Mouse (Mus musculus): ENCODE measurements at regions not wholly inside any gene's neighbourhood (a gene's known extent, or its start where the extent isn't known, plus 50 kb on each side); places are given as distances from the start of the nearest gene placed in this dataset.

DNA sequence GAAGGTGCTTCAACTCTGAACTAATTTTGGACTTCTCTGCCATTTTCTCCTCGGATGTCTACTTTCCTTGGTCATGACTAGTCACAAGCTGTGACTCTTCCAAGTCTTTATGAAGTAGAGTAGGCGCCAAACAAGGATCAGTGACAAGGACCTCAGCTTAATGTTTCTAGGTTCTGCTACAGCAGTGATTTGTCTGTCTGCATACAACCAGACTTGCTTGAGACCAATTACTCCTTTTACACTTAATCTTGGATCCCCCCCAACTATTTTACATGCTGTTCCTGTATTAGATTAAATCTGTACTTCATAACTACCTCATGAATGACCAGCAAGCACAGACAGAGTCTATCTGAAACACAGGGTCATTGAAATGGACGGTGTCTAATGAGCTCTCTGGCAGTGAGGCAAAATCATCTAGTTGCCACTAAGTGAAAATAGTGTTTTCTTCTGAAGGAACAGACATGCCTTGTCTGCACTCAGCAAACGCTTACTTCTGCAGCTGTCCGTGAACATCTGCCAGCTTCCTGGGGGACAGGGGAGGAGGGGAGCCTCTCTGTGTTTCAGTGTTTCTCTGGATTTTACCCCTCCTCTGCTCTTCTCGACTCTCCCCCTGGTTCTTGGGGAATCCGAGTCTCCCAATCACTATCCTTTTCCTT is 64.7 kb downstream of the Tmem100 start:
- no peak for TF ChIP-seq CTCF (IDR thresholded peaks at IDR 0.05; ENCODE audit: borderline replicate concordance, insufficient read depth, low read length)
- TF ChIP-seq POLR2A (IDR thresholded peaks at IDR 0.05; ENCODE audit: low read depth, low read length) = no peak

Measured in embryonic fibroblast, embryonic 13.5 days (primary cell).